Mouse (Mus musculus): ENCODE measurements at regions not wholly inside any gene's neighbourhood (a gene's known extent, or its start where the extent isn't known, plus 50 kb on each side); places are given as distances from the start of the nearest gene placed in this dataset.

GRCm38 (mm10) chr1:105191126-105191525 lies 165.4 kb downstream of the Rnf152 start:
- no peak for TF ChIP-seq EP300 (IDR thresholded peaks at IDR 0.05)
- no peak for TF ChIP-seq CTCF (IDR thresholded peaks at IDR 0.05)
